Mouse (Mus musculus): ENCODE measurements around the gene Epo. TPM values are rescaled to one million over a fixed set of nuclear protein-coding genes. Genes with fewer than 3 reads are reported as not detected.

Epo gene
- polyA plus RNA-seq, 1 experiment from 2014 or later, result not detected

- no peak for ATAC-seq
- no peak overlapping the region for H3K4me3 ChIP-seq (ENCODE audit: low read depth, low read length)
- peaks cover 86% of the 10 kb centered on the region for H3K36me3 ChIP-seq (ENCODE audit: control insufficient read depth, insufficient read depth, low read length)
- 42% methylated on average over 16 of the region's 16 CpGs for WGBS
- peak overlapping the region; percentile 52 for H3K27ac ChIP-seq (ENCODE audit: low read depth, low read length)
- peaks cover 7% of the 10 kb centered on the region; the same call in 1 of the 2 replicates for H3K4me1 ChIP-seq (ENCODE audit: control insufficient read depth, insufficient read depth, low read length)
- peak; percentile 56 for DNase-seq (ENCODE audit: low spot score)
- no peak overlapping the region for H3K4me2 ChIP-seq (ENCODE audit: low read length)
- no peaks in the 10 kb centered on the region for H3K27me3 ChIP-seq (replicated peaks; ENCODE audit: control insufficient read depth, insufficient read depth, low read length)
- H3K9me3 ChIP-seq (replicated peaks; ENCODE audit: control insufficient read depth, low read length), result no peaks in the 10 kb centered on the region
- H3K9ac ChIP-seq (ENCODE audit: low read length), result no peak overlapping the region
Observed at GRCm38 (mm10) chr5:137526192-137526936, 6.7 kb downstream of the Epo start.

DNA sequence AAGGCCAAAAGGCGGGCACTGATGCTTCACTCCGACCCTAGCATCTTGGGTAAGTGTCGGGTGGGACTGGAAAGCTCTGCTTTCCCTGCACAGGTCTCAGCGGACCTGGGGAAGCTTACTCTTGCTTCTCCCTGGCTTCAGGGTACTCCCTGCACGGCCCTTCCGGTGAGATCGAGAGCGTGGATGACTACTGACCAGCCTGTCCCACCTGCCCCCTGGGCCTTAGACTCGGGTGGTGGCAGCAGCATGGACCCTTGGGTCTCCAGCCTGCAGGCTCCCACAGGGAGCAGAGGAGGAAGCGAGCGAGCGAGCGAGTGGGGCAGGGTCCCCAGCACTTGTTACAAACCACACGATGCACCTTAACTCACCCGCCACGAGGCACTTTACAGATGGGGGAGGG is 7.5 kb downstream of the Epo start:
- Histone ChIP-seq H3K27me3 (replicated peaks; ENCODE audit: control insufficient read depth, insufficient read depth, low read length) (no peaks in the 10 kb centered on the region), H3K4me1 (ENCODE audit: control insufficient read depth, insufficient read depth, low read length) (peaks cover 7% of the 10 kb centered on the region; the same call in 1 of the 2 replicates), H3K4me3 (ENCODE audit: low read depth, low read length) (no peak overlapping the region), H3K4me2 (ENCODE audit: low read length) (no peak overlapping the region), H3K27ac (ENCODE audit: low read depth, low read length) (peak overlapping the region; percentile 23; the same call in 1 of the 2 replicates), H3K9ac (ENCODE audit: low read length) (no peak overlapping the region), H3K36me3 (ENCODE audit: control insufficient read depth, insufficient read depth, low read length) (peaks cover 95% of the 10 kb centered on the region), H3K9me3 (replicated peaks; ENCODE audit: control insufficient read depth, low read length) (no peaks in the 10 kb centered on the region)
- 77% methylated on average over 16 of the region's 16 CpGs for WGBS
- no peak for DNase-seq (ENCODE audit: low spot score)
- no peak for ATAC-seq

DNA sequence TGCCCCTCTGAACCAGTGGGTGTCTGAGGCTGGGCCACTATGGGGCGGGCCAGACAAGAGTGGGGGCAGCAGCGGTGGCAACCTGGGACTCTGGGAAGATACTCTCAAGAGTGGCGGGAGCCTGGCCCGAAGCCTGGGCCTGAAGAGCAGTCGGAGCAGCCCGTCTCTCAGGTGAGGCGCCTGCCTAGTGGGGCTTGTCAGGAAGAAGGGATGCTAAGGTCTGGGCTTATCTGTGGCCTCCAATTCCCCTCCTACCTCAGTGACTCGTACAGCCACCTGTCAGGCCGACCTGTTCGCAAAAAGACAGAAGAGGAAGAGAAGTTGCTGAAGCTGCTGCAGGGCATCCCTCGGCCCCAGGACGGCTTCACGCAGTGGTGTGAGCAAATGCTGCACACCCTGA is 8.4 kb downstream of the Epo start:
- Histone ChIP-seq H3K27me3 (replicated peaks; ENCODE audit: control insufficient read depth, insufficient read depth, low read length) (no peaks in the 10 kb centered on the region), H3K27ac (ENCODE audit: low read depth, low read length) (0 out of 2 replicates have a peak overlapping the region, but pooled peaks have one; percentile 14), H3K9me3 (replicated peaks; ENCODE audit: control insufficient read depth, low read length) (no peaks in the 10 kb centered on the region), H3K9ac (ENCODE audit: low read length) (no peak overlapping the region), H3K4me2 (ENCODE audit: low read length) (no peak overlapping the region), H3K36me3 (ENCODE audit: control insufficient read depth, insufficient read depth, low read length) (peaks cover 97% of the 10 kb centered on the region), H3K4me3 (ENCODE audit: low read depth, low read length) (no peak overlapping the region), H3K4me1 (ENCODE audit: control insufficient read depth, insufficient read depth, low read length) (peaks cover under 1% of the 10 kb centered on the region; the same call in 1 of the 2 replicates)
- no peak for DNase-seq (ENCODE audit: low spot score)
- 89% methylated on average over 13 of the region's 13 CpGs for WGBS
- no peak for ATAC-seq

DNA sequence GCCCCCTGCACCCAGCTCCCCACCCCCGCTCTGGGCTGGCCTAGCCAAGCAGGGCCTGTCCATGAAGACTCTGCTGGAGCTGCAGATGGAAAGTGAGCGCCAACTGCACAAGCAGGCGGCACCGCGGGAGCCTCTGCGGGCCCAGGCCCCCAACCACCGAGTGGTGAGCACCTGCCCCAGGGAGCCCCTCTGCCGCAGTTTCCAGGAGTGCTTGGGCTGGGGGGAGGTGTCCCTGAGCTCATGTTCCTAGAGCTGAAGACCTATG is 8.9 kb downstream of the Epo start:
- 89% methylated on average over 8 of the region's 8 CpGs for WGBS
- Histone ChIP-seq H3K4me3 (ENCODE audit: low read depth, low read length) (no peak overlapping the region), H3K9ac (ENCODE audit: low read length) (no peak overlapping the region), H3K4me2 (ENCODE audit: low read length) (no peak overlapping the region), H3K4me1 (ENCODE audit: control insufficient read depth, insufficient read depth, low read length) (no peaks in the 10 kb centered on the region), H3K27ac (ENCODE audit: low read depth, low read length) (no peak overlapping the region), H3K36me3 (ENCODE audit: control insufficient read depth, insufficient read depth, low read length) (peaks cover 97% of the 10 kb centered on the region), H3K9me3 (replicated peaks; ENCODE audit: control insufficient read depth, low read length) (no peaks in the 10 kb centered on the region), H3K27me3 (replicated peaks; ENCODE audit: control insufficient read depth, insufficient read depth, low read length) (no peaks in the 10 kb centered on the region)
- ATAC-seq, result no peak
- no peak for DNase-seq (ENCODE audit: low spot score)

DNA sequence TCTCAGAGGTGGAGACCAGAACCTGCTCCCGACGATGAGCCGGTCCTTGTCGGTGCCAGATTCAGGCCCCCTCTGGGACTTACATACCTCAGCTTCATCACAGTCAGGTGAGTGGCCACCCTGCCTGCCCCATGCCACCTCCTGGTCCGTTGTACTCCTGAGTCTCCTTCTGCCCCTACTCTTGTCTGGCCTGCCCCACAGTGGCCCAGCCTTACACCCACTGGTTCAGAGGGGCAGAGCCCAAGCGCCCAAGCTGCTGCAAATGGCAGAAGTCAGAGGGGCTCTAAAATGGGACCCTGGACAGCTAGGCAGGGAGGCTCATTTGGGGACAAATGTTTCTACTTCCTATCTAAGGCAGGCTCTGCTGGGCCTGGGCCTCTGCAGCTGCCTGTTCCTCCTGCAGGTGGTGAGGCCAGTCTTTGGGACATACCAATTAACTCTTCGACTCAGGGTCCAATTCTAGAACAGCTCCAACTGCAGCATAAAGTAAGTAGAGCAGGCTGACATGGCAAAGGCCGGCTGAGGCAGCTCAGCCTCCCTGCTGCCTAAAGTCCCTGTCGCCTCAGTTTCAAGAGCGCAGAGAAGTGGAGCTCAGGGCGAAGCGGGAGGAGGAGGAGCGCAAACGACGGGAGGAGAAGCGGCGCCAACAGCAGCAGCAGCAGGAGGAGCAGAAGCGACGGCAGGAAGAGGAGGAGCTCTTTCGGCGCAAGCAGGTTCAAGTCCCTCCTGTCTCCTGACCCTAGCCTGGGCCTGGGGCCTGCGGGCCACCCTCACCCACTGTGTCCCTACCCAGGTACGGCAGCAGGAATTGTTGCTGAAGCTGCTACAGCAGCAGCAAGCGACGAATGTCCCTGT is 9.4 kb downstream of the Epo start:
- H3K36me3 ChIP-seq (ENCODE audit: control insufficient read depth, insufficient read depth, low read length), result peaks cover 97% of the 10 kb centered on the region
- H3K9me3 ChIP-seq (replicated peaks; ENCODE audit: control insufficient read depth, low read length), result no peaks in the 10 kb centered on the region
- H3K4me1 ChIP-seq (ENCODE audit: control insufficient read depth, insufficient read depth, low read length), result no peaks in the 10 kb centered on the region
- 80% methylated on average over 25 of the region's 25 CpGs for WGBS
- ATAC-seq (no peak), DNase-seq (ENCODE audit: low spot score) (no peak)
- no peak overlapping the region for H3K4me3 ChIP-seq (ENCODE audit: low read depth, low read length)
- H3K9ac ChIP-seq (ENCODE audit: low read length), result no peak overlapping the region
- no peaks in the 10 kb centered on the region for H3K27me3 ChIP-seq (replicated peaks; ENCODE audit: control insufficient read depth, insufficient read depth, low read length)
- no peak overlapping the region for H3K4me2 ChIP-seq (ENCODE audit: low read length)
- no peak overlapping the region for H3K27ac ChIP-seq (ENCODE audit: low read depth, low read length)

DNA sequence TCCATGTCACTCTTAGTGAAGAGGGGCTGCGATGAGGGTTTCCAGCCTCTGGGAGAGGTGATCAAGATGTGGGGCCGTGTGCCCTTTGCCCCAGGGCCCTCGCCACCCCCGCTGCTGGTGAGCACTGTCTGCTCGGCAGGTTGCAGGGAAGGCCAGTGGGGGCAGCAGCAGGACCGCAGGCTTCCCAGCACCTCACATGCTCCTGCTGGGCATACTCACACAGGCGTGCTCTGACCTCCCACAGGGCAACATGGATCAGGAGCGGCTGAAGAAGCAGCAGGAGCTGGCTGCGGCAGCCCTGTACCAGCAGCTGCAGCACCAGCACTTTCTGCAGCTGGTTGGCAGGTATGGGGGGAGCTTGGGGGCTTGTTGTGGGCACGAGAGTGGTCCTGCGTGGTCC is 10.3 kb downstream of the Epo start:
- Histone ChIP-seq H3K9ac (ENCODE audit: low read length) (no peak overlapping the region), H3K4me3 (ENCODE audit: low read depth, low read length) (no peak overlapping the region), H3K27me3 (replicated peaks; ENCODE audit: control insufficient read depth, insufficient read depth, low read length) (no peaks in the 10 kb centered on the region), H3K9me3 (replicated peaks; ENCODE audit: control insufficient read depth, low read length) (no peaks in the 10 kb centered on the region), H3K4me1 (ENCODE audit: control insufficient read depth, insufficient read depth, low read length) (no peaks in the 10 kb centered on the region), H3K36me3 (ENCODE audit: control insufficient read depth, insufficient read depth, low read length) (peaks cover 90% of the 10 kb centered on the region), H3K27ac (ENCODE audit: low read depth, low read length) (no peak overlapping the region), H3K4me2 (ENCODE audit: low read length) (no peak overlapping the region)
- DNase-seq (ENCODE audit: low spot score) (no peak), ATAC-seq (no peak)
- 74% methylated on average over 11 of the region's 11 CpGs for WGBS

DNA sequence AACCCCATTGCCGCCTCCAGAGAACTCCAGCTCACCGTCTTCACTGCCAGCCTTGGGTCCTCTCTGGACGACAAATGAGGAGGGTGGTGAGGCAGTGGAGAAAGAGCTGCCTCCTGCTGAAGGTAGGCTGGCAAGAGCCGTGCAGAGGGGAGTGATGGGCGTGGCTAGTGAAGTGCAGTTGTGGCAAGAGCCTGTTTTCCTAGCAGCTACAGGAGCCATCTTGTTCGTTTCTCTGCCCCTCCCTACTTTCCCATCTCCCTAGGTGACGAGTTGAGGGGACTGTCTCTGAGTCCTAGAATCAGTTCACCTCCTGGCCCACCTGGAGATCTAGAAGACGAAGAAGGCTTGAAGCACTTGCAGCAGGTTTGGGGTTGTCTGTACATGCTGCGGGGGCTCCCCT is 11.2 kb downstream of the Epo start:
- Histone ChIP-seq H3K4me3 (ENCODE audit: low read depth, low read length) (no peak overlapping the region), H3K36me3 (ENCODE audit: control insufficient read depth, insufficient read depth, low read length) (peaks cover 89% of the 10 kb centered on the region), H3K9me3 (replicated peaks; ENCODE audit: control insufficient read depth, low read length) (no peaks in the 10 kb centered on the region), H3K4me1 (ENCODE audit: control insufficient read depth, insufficient read depth, low read length) (no peaks in the 10 kb centered on the region), H3K27me3 (replicated peaks; ENCODE audit: control insufficient read depth, insufficient read depth, low read length) (no peaks in the 10 kb centered on the region), H3K27ac (ENCODE audit: low read depth, low read length) (no peak overlapping the region), H3K4me2 (ENCODE audit: low read length) (no peak overlapping the region), H3K9ac (ENCODE audit: low read length) (no peak overlapping the region)
- 81% methylated on average over 9 of the region's 9 CpGs for WGBS
- no peak for ATAC-seq
- DNase-seq (ENCODE audit: low spot score), result no peak

DNA sequence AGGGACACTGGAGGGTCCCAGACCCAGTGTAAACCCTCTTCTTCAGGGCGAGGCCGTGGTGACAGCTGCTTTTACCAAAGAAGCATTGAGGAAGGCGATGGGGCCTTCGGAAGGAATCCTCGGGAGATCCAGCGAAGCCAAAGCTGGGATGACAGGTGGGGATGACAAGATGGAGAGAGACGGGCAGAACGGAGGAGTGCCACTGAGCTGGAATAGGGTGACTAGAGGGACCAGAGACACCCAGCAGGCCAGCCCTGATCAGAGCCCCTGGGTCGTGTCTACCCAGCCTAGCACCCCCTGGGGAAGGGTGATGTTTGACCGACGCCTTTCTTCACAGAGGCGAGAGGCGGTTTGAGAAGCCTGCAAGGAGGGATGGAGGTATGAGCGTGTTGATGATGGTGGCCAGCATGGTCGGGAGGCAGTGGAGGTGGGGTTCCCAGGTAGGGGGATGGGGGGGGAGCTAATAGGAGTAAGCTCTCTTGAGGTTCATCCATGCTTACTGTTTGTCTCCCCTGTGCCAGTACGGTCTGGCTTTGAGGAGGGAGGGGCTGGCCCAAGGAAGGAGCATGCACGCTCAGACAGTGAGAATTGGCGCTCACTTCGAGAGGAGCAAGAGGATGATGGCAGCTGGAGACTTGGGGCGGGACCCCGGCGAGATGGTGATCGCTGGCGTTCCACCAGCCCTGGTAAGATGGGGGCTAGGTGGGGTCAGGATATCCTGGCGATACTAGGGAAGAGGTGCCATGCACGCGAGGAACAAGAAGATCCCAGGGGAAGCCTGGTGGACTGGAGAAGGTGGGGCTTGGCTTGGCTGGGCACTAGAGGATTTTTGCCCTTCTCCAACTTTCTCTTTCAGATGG is 13.1 kb downstream of the Epo start:
- 94% methylated on average over 27 of the region's 27 CpGs for WGBS

More for the DNA sequence above, 13.1 kb downstream of the Epo start:
- no peak overlapping the region for H3K4me3 ChIP-seq (ENCODE audit: low read depth, low read length)
- DNase-seq (ENCODE audit: low spot score), result no peak
- no peak overlapping the region for H3K4me2 ChIP-seq (ENCODE audit: low read length)
- no peaks in the 10 kb centered on the region for H3K4me1 ChIP-seq (ENCODE audit: control insufficient read depth, insufficient read depth, low read length)
- no peak overlapping the region for H3K9ac ChIP-seq (ENCODE audit: low read length)
- no peaks in the 10 kb centered on the region for H3K9me3 ChIP-seq (replicated peaks; ENCODE audit: control insufficient read depth, low read length)
- no peaks in the 10 kb centered on the region for H3K27me3 ChIP-seq (replicated peaks; ENCODE audit: control insufficient read depth, insufficient read depth, low read length)
- no peak overlapping the region for H3K27ac ChIP-seq (ENCODE audit: low read depth, low read length)
- H3K36me3 ChIP-seq (ENCODE audit: control insufficient read depth, insufficient read depth, low read length), result peaks cover 71% of the 10 kb centered on the region
- ATAC-seq, result no peak
